Mouse (Mus musculus): Measurements from ENCODE around the gene Atrnl1. TPM values are rescaled to one million over a fixed set of nuclear protein-coding genes. Genes with fewer than 3 reads are reported as not detected.
A peak's percentile ranks its signal among the peaks of the same experiment; 100 is the strongest.

The Atrnl1 gene
- polyA plus RNA-seq, 1 experiment from 2014 or later: 4.5 TPM

- DNase-seq (ENCODE audit: low spot score) (no peak), ATAC-seq (no peak)
- H3K4me1 ChIP-seq (ENCODE audit: insufficient read depth, low read depth, low read length): no peaks in the 10 kb centered on the region
- H3K9me3 ChIP-seq (ENCODE audit: low read length): no peaks in the 10 kb centered on the region
- H3K4me2 ChIP-seq (replicated peaks; ENCODE audit: low read depth, low read length): no peak overlapping the region
- no peak overlapping the region for H3K27ac ChIP-seq (ENCODE audit: low read length)
- no peaks in the 10 kb centered on the region for H3K36me3 ChIP-seq (ENCODE audit: insufficient read depth, low read length)
- H3K27me3 ChIP-seq (replicated peaks; ENCODE audit: insufficient read depth, low read length): no peaks in the 10 kb centered on the region
- no peak overlapping the region for H3K9ac ChIP-seq (replicated peaks; ENCODE audit: low read depth)
- 74% methylated on average over 5 of the region's 5 CpGs for WGBS
- H3K4me3 ChIP-seq (ENCODE audit: low read depth, low read length): no peak overlapping the region
- TF ChIP-seq CTCF (IDR thresholded peaks at IDR 0.05) (no peak), EP300 (IDR thresholded peaks at IDR 0.05) (no peak)
These were observed 407.9 kb downstream of the Atrnl1 start for GRCm38 (mm10) chr19:58018698-58019097.

- H3K9me3 ChIP-seq (ENCODE audit: low read length): no peaks in the 10 kb centered on the region
- no peak overlapping the region for H3K9ac ChIP-seq (replicated peaks; ENCODE audit: low read depth)
- no peak overlapping the region for H3K4me2 ChIP-seq (replicated peaks; ENCODE audit: low read depth, low read length)
- TF ChIP-seq EP300 (IDR thresholded peaks at IDR 0.05): no peak
- no peak for TF ChIP-seq CTCF (IDR thresholded peaks at IDR 0.05)
- no peak for DNase-seq (ENCODE audit: low spot score)
- no peak overlapping the region for H3K4me3 ChIP-seq (ENCODE audit: low read depth, low read length)
- 93% methylated on average over 8 of the region's 8 CpGs for WGBS
- H3K36me3 ChIP-seq (ENCODE audit: insufficient read depth, low read length): no peaks in the 10 kb centered on the region
- no peaks in the 10 kb centered on the region for H3K4me1 ChIP-seq (ENCODE audit: insufficient read depth, low read depth, low read length)
- no peaks in the 10 kb centered on the region for H3K27me3 ChIP-seq (replicated peaks; ENCODE audit: insufficient read depth, low read length)
- no peak overlapping the region for H3K27ac ChIP-seq (ENCODE audit: low read length)
- ATAC-seq: 0 out of 2 replicates have a peak, but pooled peaks have one; percentile 12
These were observed 410.9 kb downstream of the Atrnl1 start for GRCm38 (mm10) chr19:58021514-58022284.

- TF ChIP-seq EP300 (IDR thresholded peaks at IDR 0.05): no peak
- TF ChIP-seq CTCF (IDR thresholded peaks at IDR 0.05): no peak
- WGBS: 82% methylated on average over 14 of the region's 14 CpGs
- H3K27ac ChIP-seq (ENCODE audit: low read length): no peak overlapping the region
- no peak overlapping the region for H3K4me3 ChIP-seq (ENCODE audit: low read depth, low read length)
- DNase-seq (ENCODE audit: low spot score) (no peak), ATAC-seq (no peak)
- no peaks in the 10 kb centered on the region for H3K27me3 ChIP-seq (replicated peaks; ENCODE audit: insufficient read depth, low read length)
- no peaks in the 10 kb centered on the region for H3K36me3 ChIP-seq (ENCODE audit: insufficient read depth, low read length)
- H3K4me1 ChIP-seq (ENCODE audit: insufficient read depth, low read depth, low read length): no peaks in the 10 kb centered on the region
- H3K4me2 ChIP-seq (replicated peaks; ENCODE audit: low read depth, low read length): no peak overlapping the region
- no peak overlapping the region for H3K9ac ChIP-seq (replicated peaks; ENCODE audit: low read depth)
- H3K9me3 ChIP-seq (ENCODE audit: low read length): no peaks in the 10 kb centered on the region
These were observed 412.5 kb downstream of the Atrnl1 start for GRCm38 (mm10) chr19:58023216-58023825.

GRCm38 (mm10) chr19:58025053-58025452, 414.2 kb downstream of the Atrnl1 start:
- no peak for TF ChIP-seq EP300 (IDR thresholded peaks at IDR 0.05)
- no peak for TF ChIP-seq CTCF (IDR thresholded peaks at IDR 0.05)
- no peak overlapping the region for H3K4me3 ChIP-seq (ENCODE audit: low read depth, low read length)
- no peaks in the 10 kb centered on the region for H3K27me3 ChIP-seq (replicated peaks; ENCODE audit: insufficient read depth, low read length)
- H3K36me3 ChIP-seq (ENCODE audit: insufficient read depth, low read length): no peaks in the 10 kb centered on the region
- no peaks in the 10 kb centered on the region for H3K9me3 ChIP-seq (ENCODE audit: low read length)
- ATAC-seq (no peak), DNase-seq (ENCODE audit: low spot score) (no peak)
- no peak overlapping the region for H3K9ac ChIP-seq (replicated peaks; ENCODE audit: low read depth)
- no peaks in the 10 kb centered on the region for H3K4me1 ChIP-seq (ENCODE audit: insufficient read depth, low read depth, low read length)
- H3K4me2 ChIP-seq (replicated peaks; ENCODE audit: low read depth, low read length): no peak overlapping the region
- H3K27ac ChIP-seq (ENCODE audit: low read length): no peak overlapping the region
- 64% methylated on average over 2 of the region's 2 CpGs for WGBS

- no peak for DNase-seq (ENCODE audit: low spot score)
- TF ChIP-seq EP300 (IDR thresholded peaks at IDR 0.05) (no peak), CTCF (IDR thresholded peaks at IDR 0.05) (no peak)
- Histone ChIP-seq H3K9me3 (ENCODE audit: low read length) (no peaks in the 10 kb centered on the region), H3K27me3 (replicated peaks; ENCODE audit: insufficient read depth, low read length) (no peaks in the 10 kb centered on the region), H3K36me3 (ENCODE audit: insufficient read depth, low read length) (no peaks in the 10 kb centered on the region), H3K4me2 (replicated peaks; ENCODE audit: low read depth, low read length) (no peak overlapping the region), H3K4me3 (ENCODE audit: low read depth, low read length) (no peak overlapping the region), H3K9ac (replicated peaks; ENCODE audit: low read depth) (no peak overlapping the region), H3K4me1 (ENCODE audit: insufficient read depth, low read depth, low read length) (no peaks in the 10 kb centered on the region), H3K27ac (ENCODE audit: low read length) (no peak overlapping the region)
- no peak for ATAC-seq
- 65% methylated on average over 2 of the region's 2 CpGs for WGBS
These were observed 418.8 kb downstream of the Atrnl1 start for GRCm38 (mm10) chr19:58029661-58030060.

GRCm38 (mm10) chr19:58033241-58033640, 422.4 kb downstream of the Atrnl1 start:
- no peak for ATAC-seq
- Histone ChIP-seq H3K36me3 (ENCODE audit: insufficient read depth, low read length) (no peaks in the 10 kb centered on the region), H3K9me3 (ENCODE audit: low read length) (no peaks in the 10 kb centered on the region)

More at GRCm38 (mm10) chr19:58033241-58033640, 422.4 kb downstream of the Atrnl1 start:
- Histone ChIP-seq H3K4me1 (ENCODE audit: insufficient read depth, low read depth, low read length) (no peaks in the 10 kb centered on the region), H3K4me2 (replicated peaks; ENCODE audit: low read depth, low read length) (no peak overlapping the region), H3K27me3 (replicated peaks; ENCODE audit: insufficient read depth, low read length) (no peaks in the 10 kb centered on the region), H3K27ac (ENCODE audit: low read length) (no peak overlapping the region), H3K9ac (replicated peaks; ENCODE audit: low read depth) (no peak overlapping the region), H3K4me3 (ENCODE audit: low read depth, low read length) (no peak overlapping the region)
- DNase-seq (ENCODE audit: low spot score): no peak
- TF ChIP-seq CTCF (IDR thresholded peaks at IDR 0.05) (no peak), EP300 (IDR thresholded peaks at IDR 0.05) (no peak)
- WGBS: 81% methylated on average over 5 of the region's 5 CpGs
